Mouse (Mus musculus) neutrophil, adult 5-6 weeks (primary cell): ENCODE measurements around the gene Anxa4. TPM values are rescaled to one million over a fixed set of nuclear protein-coding genes. Genes with fewer than 3 reads are reported as not detected.

Source experiments
- ATAC-seq: fragments of 151-379, 151-347 bp; 2 replicates; pipeline ENCODE4 v1.8.0; 2017; ENCODE audit warnings: mild to moderate bottlenecking, moderate TSS enrichment; ENCODE audit not compliant: insufficient number of reproducible peaks, poor library complexity, low FRiP score, severe bottlenecking; ENCODE audit errors: extremely low read depth
- total RNA-seq: library from RNA; stranded (forward); fragments of 200-1000 nt; gene quantifications from 2 replicates; pipeline ENCODE4 v1.2.3, GENCODE M21; 2017

Gene Anxa4
- total RNA-seq, 1 experiment from 2014 or later = 14.9 TPM

- no peak for ATAC-seq
Measured at GRCm38 (mm10) chr6:86768186-86768776, 25.1 kb downstream of the Anxa4 start.

GRCm38 (mm10) chr6:86767465-86767864 lies 25.9 kb downstream of the Anxa4 start:
- no peak for ATAC-seq

GRCm38 (mm10) chr6:86765637-86766059 lies 27.7 kb downstream of the Anxa4 start:
- ATAC-seq = peak; percentile 68

- no peak for ATAC-seq
Measured at GRCm38 (mm10) chr6:86754105-86754863, 39.1 kb downstream of the Anxa4 start.

GRCm38 (mm10) chr6:86752843-86753485 lies 40.4 kb downstream of the Anxa4 start:
- no peak for ATAC-seq

GRCm38 (mm10) chr6:86750961-86751360 lies 42.4 kb downstream of the Anxa4 start:
- no peak for ATAC-seq

- ATAC-seq = no peak
Measured at GRCm38 (mm10) chr6:86749817-86750216, 43.6 kb downstream of the Anxa4 start.

- ATAC-seq = peak; percentile 51; the same call in 1 of the 2 replicates
Measured at GRCm38 (mm10) chr6:86747171-86747570, 46.2 kb downstream of the Anxa4 start.

GRCm38 (mm10) chr6:86740652-86741051 lies 52.7 kb downstream of the Anxa4 start:
- ATAC-seq = no peak

GRCm38 (mm10) chr6:86736830-86737229 lies 56.6 kb downstream of the Anxa4 start:
- no peak for ATAC-seq

GRCm38 (mm10) chr6:86736313-86736712 lies 57.1 kb downstream of the Anxa4 start:
- no peak for ATAC-seq

GRCm38 (mm10) chr6:86733183-86733876 lies 60.1 kb downstream of the Anxa4 start, which contains the start of gene Gmcl1:
TSS of gene Gmcl1 (minus strand) at chr6:86733383.
- ATAC-seq = peak; percentile 90

- peak; percentile 30; the same call in 1 of the 2 replicates for ATAC-seq
Measured at GRCm38 (mm10) chr6:86732276-86733173, 60.9 kb downstream of the Anxa4 start.

- ATAC-seq = no peak
Measured at GRCm38 (mm10) chr6:86728711-86729110, 64.7 kb downstream of the Anxa4 start.

- no peak for ATAC-seq
Measured at GRCm38 (mm10) chr6:86721977-86722376, 71.4 kb downstream of the Anxa4 start.

GRCm38 (mm10) chr6:86708072-86708774 lies 85.2 kb downstream of the Anxa4 start:
- no peak for ATAC-seq

- no peak for ATAC-seq
Measured at GRCm38 (mm10) chr6:86702577-86702976, 90.8 kb downstream of the Anxa4 start.

- ATAC-seq = no peak
Measured at GRCm38 (mm10) chr6:86697903-86698302, 95.5 kb downstream of the Anxa4 start.
